Mouse (Mus musculus) embryo, embryonic 10.5 days (tissue): ENCODE data around the gene Ccin.

Source experiments
- DNase-seq: peaks from one replicate; pipeline ENCODE4 v3.0.0-alpha.2; 2015; ENCODE audit warnings: low spot score

Ccin gene

GRCm38 (mm10) chr4:43983181-43983580, at the start of gene Ccin:
Gene Ccin (plus strand): TSS chr4:43983483.
- DNase-seq, result no peak

DNA sequence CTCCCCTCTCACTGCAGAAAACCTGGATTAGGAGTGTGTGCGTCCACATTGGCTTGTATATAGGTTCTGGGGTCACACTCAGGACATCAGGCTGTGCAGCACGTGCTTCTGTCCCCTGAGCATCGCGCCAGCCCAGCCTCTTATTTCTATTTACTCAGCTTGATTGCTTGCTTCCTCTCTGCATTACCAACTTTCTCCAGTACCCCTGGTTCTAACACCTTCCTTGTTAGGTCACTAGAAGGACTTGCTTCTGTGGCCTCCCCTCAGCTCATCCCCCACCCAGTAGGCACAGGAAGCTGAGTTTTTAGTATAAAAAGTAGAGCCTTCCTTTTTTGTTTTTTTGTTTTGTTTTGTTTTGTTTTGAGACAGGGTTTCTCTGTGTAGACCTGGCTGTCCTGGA, 47.1 kb upstream of the Ccin start:
- no peak for DNase-seq

GRCm38 (mm10) chr4:43936749-43937674, 46.3 kb upstream of the Ccin start:
- DNase-seq, result no peak

DNA sequence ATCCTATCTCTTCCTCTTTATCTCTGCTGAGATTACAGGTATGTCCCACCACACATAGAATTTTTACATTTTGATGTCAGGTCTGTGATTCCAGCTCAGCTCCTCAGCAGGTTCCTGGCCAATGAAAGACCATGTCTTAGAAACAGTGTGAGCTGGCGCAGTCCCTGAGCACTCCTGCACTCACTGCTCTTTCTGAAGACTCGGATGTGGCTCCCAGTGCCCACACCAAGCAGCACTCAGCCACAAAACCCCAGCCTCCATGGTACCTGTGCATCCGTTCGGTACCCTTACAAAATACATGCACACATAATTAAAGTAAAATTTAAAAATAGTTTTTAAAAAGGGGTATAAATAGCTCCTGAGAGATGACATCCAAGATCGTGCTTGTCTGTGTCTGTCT, 42.0 kb upstream of the Ccin start:
- no peak for DNase-seq

- no peak for DNase-seq
These were observed 40.9 kb upstream of the Ccin start for GRCm38 (mm10) chr4:43942421-43942820.

- no peak for DNase-seq
These were observed 35.7 kb upstream of the Ccin start for GRCm38 (mm10) chr4:43947571-43947970.

- DNase-seq, result peak; percentile 94
These were observed 25.9 kb upstream of the Ccin start, which contains the start of gene Glipr2 for GRCm38 (mm10) chr4:43957292-43957845. Gene Glipr2 (plus strand): TSS chr4:43957401.

DNA sequence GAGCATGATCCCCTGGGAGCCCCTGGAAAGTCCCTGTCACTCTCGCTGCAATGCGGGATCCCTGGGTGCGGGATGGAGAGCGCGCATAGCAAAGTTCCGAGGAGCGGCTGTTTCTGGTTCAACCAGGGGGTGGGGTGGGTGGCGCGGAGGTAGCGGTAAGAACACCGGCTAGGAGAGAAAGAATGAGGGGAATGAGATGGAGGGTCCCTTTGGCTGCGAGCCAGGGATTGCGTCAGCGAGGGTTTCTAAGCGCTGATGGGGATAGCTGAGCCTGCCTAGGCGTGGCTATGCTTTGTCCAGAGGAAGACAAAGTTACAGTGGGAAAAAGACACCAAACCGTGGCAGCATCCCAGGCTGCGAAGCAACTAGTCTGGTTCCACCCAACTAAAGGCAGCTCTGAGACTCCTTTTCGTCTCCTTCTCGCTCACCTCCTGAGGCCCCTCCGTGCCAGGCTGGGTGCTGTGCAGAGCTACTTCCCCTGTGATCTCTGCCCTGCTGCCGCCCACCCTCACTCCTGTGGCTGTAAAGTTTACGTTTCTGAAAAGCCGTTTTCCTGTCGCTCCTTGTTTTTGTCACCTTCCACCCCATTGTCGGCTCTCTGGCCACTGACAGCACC, 25.3 kb upstream of the Ccin start:
- peak; percentile 82 for DNase-seq

DNA sequence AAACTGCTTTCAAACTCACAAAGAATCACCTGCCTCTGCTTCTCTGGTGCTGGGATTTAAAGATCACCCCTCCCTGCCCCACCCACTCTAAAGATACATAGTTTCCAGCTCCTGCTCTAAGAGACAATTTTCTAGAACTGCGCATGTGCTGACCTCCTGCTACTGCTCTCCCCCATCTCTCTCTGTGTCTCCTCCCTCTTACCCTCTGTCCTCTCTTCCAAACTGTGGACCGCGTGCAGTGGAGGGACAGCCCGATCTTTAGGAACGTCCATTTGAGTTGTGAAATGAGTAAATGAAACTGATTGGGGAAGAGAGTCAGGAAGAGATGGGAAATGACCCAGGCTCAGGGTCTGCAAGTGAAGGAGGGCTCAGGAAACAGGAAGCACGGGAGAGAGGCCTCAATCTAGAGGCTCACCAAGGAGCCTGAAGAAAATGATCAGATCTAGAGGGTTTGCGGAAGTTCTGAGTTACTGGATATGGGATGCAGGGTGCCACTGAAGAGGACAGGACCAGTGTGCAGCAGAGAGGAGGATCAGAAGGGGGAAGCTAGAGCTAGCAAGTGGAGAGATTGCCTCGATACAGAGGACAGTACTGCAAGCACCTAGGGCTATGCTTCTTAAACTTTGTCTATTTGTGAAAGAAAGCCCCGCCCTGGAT, 23.6 kb upstream of the Ccin start:
- no peak for DNase-seq

DNA sequence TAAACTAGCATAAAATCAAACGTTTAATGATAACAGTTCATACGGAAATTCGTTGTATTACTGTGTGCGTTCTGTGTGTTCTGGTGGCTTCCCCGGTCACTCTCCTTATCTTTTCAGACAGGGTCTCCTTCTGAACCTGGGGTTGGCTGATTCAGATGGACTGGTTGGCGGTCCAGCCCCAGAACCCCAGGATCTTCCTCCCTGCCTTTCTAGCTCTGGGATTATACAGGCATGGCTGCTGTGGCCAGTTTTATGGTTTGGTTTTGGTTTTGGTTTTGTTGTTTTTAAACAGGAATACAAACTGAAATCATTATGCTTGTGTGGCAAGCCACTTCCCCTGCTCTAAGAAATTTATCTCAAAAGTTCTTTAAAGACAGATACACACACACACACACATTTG, 23.1 kb upstream of the Ccin start:
- DNase-seq, result no peak

GRCm38 (mm10) chr4:43964326-43964833, 18.9 kb upstream of the Ccin start:
- no peak for DNase-seq

GRCm38 (mm10) chr4:43964951-43965684, 18.2 kb upstream of the Ccin start:
- DNase-seq, result no peak

DNA sequence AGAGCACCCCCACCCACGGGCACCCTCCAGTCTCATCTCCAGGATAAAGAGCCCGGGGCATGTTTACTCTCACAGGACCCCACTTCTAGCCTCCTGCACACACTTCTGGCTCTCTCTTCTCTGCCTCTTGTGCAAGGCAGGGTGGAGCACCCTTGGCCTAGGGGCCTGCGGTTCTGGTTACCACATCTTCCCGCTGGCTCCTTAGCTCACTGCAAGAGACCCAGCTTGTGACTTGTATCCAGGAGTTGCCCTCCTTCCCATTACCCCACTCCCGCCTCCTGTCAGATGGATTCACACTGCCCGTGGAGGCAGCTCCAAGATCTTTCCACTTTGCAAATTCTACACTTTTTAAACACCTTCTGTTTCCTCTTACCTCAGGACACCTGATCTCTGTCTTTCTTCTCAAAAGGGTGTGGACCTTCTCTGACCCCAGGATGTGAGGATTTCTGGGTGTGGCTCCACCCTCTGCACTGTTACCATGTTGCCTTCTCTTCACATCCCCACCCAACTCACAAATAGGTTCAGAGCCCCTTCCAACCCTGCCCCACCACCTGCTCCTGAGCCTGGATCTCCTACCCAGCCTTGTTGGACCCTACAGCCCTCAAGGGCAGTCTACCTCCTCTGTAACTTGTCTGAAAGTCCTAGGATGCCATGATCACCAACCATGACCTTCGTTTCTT, 17.3 kb upstream of the Ccin start:
- no peak for DNase-seq

DNA sequence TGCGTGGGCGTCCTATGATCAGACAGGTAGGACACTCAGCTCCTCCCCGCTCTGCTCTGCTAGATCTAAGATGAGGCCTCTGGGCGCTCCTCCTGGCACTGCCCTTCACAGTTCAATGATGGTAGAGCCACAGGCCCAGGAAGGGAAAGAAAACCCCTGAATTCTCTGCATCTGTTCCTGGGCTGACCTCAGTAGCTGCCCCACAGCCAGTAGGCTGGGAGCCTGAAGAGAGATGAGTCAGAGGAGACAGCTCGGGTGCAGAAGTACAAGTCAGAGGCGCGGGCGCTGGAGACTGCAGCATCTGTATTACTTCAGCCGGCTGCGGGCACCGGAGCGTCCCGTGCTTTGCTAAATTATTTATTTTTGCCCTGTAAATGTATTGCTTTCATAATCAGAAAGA, 14.6 kb upstream of the Ccin start:
- DNase-seq, result no peak

DNA sequence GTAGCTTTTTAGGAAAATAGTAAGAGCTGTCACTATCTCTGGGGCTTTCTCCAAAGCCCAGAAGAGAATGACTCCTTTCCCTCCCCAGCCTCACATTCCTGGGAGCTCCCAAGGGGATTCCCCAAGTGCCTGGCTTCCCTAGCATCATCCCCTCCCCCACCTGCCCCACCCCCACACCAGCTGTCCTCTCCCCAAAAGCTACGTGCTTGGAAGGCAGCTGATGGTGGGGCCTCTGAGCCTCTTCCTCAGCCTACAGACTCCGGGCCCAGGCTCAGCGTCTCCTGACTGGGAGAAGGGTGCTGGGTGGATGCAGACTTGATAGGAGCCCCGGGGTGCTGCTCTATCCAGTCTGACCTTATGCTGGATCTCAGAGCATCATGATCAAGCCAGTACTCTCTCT, 13.9 kb upstream of the Ccin start:
- peak; percentile 58 for DNase-seq

DNA sequence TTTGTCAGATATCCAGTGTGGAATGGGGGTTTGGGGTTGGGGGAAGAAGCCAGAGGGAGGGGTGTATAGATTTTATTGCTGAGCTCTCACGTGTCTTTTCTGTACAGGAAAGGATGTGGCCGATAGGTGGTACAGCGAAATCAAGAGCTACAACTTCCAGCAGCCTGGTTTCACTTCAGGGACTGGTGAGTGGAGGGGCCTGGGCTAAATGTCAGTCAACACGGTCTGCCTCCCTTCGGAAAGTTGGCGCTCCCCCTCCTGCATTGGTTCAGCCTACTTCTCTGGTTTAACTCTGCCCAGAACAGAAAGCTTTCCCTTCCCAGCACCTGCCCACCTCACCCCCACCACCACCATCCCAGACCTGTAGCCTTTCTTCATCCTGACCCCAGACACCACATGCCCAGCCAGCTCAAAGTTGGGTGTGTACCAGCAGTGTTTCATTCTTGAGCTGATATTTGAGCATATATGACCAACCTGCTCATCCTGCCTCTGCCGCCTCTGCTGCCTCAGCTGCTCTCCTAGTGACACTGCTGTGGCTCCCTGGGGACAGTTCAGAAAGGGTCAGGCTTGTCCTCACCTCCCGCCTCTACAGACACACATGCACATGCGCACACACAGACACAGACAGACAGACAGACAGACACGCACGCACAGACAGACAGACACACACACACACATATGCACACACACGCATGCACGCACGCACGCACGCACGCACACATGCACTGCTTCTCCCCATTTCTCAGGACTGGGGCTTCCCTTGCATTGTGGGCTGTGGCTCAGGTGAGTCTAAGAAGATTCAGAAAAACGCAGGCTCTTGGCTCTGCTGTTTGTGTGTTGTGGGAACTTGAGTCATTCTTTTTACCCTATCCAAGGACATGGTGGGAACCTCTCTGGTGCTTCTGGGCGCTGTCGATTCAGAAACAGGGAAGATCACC, 12.6 kb upstream of the Ccin start:
- no peak for DNase-seq

DNA sequence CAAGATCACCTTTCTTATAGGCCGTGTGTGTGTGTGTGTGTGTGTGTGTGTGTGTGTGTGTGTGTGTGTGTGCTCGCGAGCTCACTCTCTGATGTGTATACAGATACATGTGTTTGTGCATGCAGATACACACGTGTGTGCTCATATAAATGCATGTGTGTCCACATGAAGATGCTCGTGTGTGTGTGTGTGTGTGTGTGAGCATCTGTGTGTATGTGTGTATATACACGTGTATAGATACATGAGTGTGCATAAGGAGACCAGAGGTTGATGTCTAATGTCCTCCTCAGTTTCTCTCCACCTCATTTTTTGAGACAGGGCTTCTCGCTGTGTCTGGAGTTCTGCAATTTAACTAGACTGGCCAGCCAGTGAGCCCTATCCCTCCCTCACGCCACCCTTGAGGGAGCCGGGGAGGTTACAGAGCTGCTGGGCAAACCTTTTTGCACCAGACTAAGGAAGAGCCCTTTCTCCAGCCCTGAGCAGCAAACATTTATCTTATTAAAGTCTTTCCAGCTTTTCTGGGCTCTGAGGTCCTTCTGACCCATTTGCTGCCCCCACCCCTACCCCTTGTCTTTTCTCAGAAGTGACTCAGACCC, 11.6 kb upstream of the Ccin start:
- DNase-seq, result no peak

GRCm38 (mm10) chr4:43972137-43972591, 11.1 kb upstream of the Ccin start:
- DNase-seq, result peak; percentile 76

DNA sequence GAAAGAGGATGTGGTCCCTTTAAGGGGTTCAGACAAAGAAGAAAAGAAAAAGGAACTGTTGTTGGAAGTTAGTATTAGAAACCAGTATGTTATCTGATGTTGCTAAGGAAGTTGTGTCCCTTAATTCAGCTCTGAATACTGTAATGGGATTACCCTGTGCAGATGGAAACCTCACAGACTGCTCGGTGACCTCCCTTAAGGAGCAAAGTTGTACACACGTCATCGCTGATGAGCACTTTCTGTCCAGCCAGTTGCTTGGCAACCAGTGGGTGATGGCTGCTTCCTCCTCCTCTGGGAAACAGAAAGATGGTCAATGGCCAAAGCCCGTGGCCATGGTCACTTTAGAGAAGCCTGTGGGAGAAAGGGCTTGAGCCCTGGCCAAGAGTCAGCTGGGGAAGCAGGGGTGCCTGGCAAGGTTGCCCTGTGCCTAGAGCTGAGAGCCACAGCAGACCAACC, 9.7 kb upstream of the Ccin start:
- DNase-seq, result no peak
